Mouse (Mus musculus) hindbrain, embryonic 13.5 days (tissue): Measurements from ENCODE around the gene Pdzk1. TPM values are rescaled to one million over a fixed set of nuclear protein-coding genes. Genes with fewer than 3 reads are reported as not detected.

ENCODE experiments used
- ATAC-seq: fragments of 200-750 bp; cut with Nextera tagmentation; 2 replicates; pipeline ENCODE4 v1.8.0; 2017; ENCODE audit warnings: moderate TSS enrichment; ENCODE audit not compliant: low FRiP score
- H3K27ac ChIP-seq: fragments of 300-500 bp; sonication (generic); 2 replicates; pipeline ENCODE4 v1.5.1; 2015; ENCODE audit warnings: inconsistent platforms, mild to moderate bottlenecking, moderate library complexity
- H3K27me3 ChIP-seq: fragments of 300-500 bp; sonication (generic); 2 replicates; pipeline ENCODE4 v1.6.1; 2015; ENCODE audit warnings: mild to moderate bottlenecking, inconsistent platforms
- H3K36me3 ChIP-seq: fragments of 300-500 bp; sonication (generic); 2 replicates; pipeline ENCODE4 v1.6.1; 2015; ENCODE audit warnings: mild to moderate bottlenecking, inconsistent platforms
- H3K4me1 ChIP-seq: fragments of 300-500 bp; sonication (generic); replicated peaks from 2 replicates; pipeline ENCODE4 v1.6.1; 2015; ENCODE audit warnings: inconsistent platforms
- H3K4me2 ChIP-seq: fragments of 300-500 bp; sonication (generic); 2 replicates; pipeline ENCODE4 v1.6.1; 2015; ENCODE audit warnings: inconsistent platforms, mild to moderate bottlenecking, moderate library complexity
- H3K4me3 ChIP-seq: fragments of 300-500 bp; sonication (generic); 2 replicates; pipeline ENCODE4 v1.5.1; 2015; ENCODE audit warnings: mild to moderate bottlenecking, inconsistent platforms
- H3K9ac ChIP-seq: fragments of 300-500 bp; sonication (generic); 2 replicates; pipeline ENCODE4 v1.6.1; 2015; ENCODE audit warnings: mild to moderate bottlenecking, inconsistent platforms
- H3K9me3 ChIP-seq: fragments of 300-500 bp; sonication (generic); 2 replicates; pipeline ENCODE4 v1.6.1; 2016; ENCODE audit warnings: inconsistent platforms
- WGBS: fragments of 180-500 bp; shearing (Covaris S2); methylation state at CpG from one replicate; pipeline ENCODE4 v1.1.7; 2015; 5-methylcytosine and 5-hydroxymethylcytosine counted together
- polyA plus RNA-seq: library from polyadenylated mRNA; unstranded; fragments of >200 nt; fragmentation: Nextera tagmentation; extraction: Ambion mirVana; gene quantifications from 2 replicates; pipeline ENCODE4 v1.2.1, GENCODE M21; 2015

Gene Pdzk1
- polyA plus RNA-seq: not detected in 2 replicates

- Histone ChIP-seq H3K9ac (no peak within 1 kb of the TSS), H3K36me3 (no peaks in the 10 kb centered on the region), H3K4me1 (no peaks in the 10 kb centered on the region), H3K27ac (no peak within 1 kb of the TSS), H3K27me3 (no peaks in the 10 kb centered on the region), H3K4me2 (no peak within 1 kb of the TSS), H3K4me3 (no peak within 1 kb of the TSS), H3K9me3 (no peaks in the 10 kb centered on the region)
- WGBS: 61% methylated on average over 1 of the region's 1 CpGs
- no peak for ATAC-seq
Measured at GRCm38 (mm10) chr3:96828984-96829383, at the start of gene Pdzk1, which contains the start of gene Cd160. Gene Pdzk1, plus strand, starts transcription at chr3:96829284. Gene Cd160, minus strand, starts transcription at chr3:96829351.

GRCm38 (mm10) chr3:96782236-96782635 lies 46.8 kb upstream of the Pdzk1 start:
- peaks cover 27% of the 10 kb centered on the region for H3K36me3 ChIP-seq
- no peaks in the 10 kb centered on the region for H3K27me3 ChIP-seq
- 67% methylated on average over 8 of the region's 8 CpGs for WGBS
- no peaks in the 10 kb centered on the region for H3K4me1 ChIP-seq
- no peak overlapping the region for H3K9ac ChIP-seq
- H3K27ac ChIP-seq: no peak overlapping the region
- no peak for ATAC-seq
- H3K4me3 ChIP-seq: no peak overlapping the region
- H3K9me3 ChIP-seq: no peaks in the 10 kb centered on the region
- H3K4me2 ChIP-seq: no peak overlapping the region

DNA sequence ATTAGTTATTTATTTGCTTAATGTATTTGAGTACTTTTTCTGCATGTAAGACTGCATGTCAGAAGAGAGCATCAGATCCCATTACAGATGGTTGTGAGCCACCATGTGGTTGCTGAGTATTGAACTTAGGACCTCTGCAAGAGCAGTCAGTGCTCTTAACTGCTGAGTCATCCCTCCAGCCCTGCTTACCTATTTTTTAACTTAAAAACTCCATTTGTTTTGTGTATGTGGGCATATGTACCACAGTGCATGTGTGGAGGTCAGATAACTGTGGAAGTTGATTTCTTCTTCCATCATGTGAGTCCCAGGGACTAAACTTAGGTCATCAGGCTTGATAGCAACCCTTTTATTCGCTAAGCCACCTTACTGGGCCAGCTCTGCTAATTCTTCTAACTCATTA lies 41.3 kb upstream of the Pdzk1 start:
- Histone ChIP-seq H3K27ac (no peak overlapping the region), H3K4me2 (no peak overlapping the region), H3K36me3 (peaks cover 63% of the 10 kb centered on the region), H3K4me3 (no peak overlapping the region), H3K4me1 (no peaks in the 10 kb centered on the region), H3K27me3 (no peaks in the 10 kb centered on the region), H3K9ac (no peak overlapping the region), H3K9me3 (no peaks in the 10 kb centered on the region)
- 89% methylated on average over 1 of the region's 1 CpGs for WGBS
- no peak for ATAC-seq

DNA sequence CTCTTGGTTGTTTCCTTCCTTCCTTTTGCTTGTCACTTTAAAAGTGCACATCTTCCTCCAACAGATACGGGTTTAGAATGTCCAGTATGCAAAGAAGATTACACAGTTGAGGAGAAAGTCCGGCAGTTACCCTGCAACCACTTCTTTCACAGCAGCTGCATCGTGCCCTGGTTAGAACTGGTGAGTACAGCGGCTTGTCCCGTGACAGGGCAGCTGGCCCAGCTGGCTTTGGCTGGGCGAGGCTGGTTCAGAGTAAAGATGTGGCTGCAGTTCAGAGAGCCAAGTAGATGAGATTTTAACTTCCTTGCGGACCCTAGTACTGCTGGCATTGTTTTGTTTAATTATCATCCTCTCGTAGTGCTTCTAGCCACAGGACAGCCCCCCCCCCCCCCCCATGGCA lies 40.6 kb upstream of the Pdzk1 start:
- no peaks in the 10 kb centered on the region for H3K4me1 ChIP-seq
- WGBS: 88% methylated on average over 8 of the region's 8 CpGs
- peaks cover 68% of the 10 kb centered on the region for H3K36me3 ChIP-seq
- no peak for ATAC-seq
- H3K27me3 ChIP-seq: no peaks in the 10 kb centered on the region
- H3K9me3 ChIP-seq: no peaks in the 10 kb centered on the region
- no peak overlapping the region for H3K4me2 ChIP-seq
- no peak overlapping the region for H3K4me3 ChIP-seq
- no peak overlapping the region for H3K27ac ChIP-seq
- no peak overlapping the region for H3K9ac ChIP-seq

DNA sequence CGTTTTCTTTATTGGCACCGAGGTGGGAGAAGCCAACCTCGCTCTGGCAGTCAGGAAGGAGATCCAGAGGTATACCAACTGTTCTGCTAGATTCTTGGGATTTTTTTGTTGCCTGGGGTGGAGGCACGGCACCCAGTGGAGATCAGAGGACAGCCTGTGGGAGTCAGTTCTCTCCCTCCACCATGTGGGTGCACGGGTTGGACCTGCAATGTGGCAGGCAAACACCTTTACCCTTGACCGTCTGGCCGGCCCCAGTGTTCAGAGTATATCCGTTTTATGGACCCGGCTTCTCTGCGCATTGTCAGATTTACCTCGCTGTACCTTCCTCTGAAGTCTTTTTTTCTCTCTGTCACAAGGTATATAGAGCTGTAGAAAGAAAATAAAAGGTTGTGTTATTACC lies 28.8 kb upstream of the Pdzk1 start:
- Histone ChIP-seq H3K4me3 (no peak overlapping the region), H3K27ac (no peak overlapping the region), H3K36me3 (peaks cover 7% of the 10 kb centered on the region), H3K9me3 (no peaks in the 10 kb centered on the region), H3K4me1 (no peaks in the 10 kb centered on the region), H3K4me2 (no peak overlapping the region), H3K27me3 (no peaks in the 10 kb centered on the region), H3K9ac (no peak overlapping the region)
- WGBS: 89% methylated on average over 11 of the region's 11 CpGs
- ATAC-seq: no peak

DNA sequence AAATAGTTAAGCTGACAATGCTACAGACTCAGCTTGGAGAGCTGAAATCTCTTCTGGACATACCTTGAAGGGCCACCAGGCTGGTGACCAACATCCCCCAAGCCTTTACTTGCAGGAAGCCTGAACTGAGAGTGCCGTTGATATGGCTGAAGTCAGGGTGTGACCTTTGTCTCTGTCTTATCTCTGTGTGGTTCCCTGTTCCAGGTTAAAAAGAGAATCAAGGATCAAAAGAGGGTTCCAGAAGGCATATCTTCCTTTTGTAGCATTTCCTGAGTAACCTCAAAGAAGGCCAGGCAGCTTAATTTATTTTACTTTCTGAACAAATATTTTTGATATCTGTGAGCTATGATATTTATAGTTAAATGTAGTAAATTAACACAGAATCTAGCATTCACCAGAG lies 26.9 kb upstream of the Pdzk1 start:
- no peak for ATAC-seq
- peaks cover 6% of the 10 kb centered on the region; the same call in 1 of the 2 replicates for H3K36me3 ChIP-seq
- 75% methylated on average over 1 of the region's 1 CpGs for WGBS

GRCm38 (mm10) chr3:96808136-96808535 lies 20.9 kb upstream of the Pdzk1 start:
- 74% methylated on average over 3 of the region's 3 CpGs for WGBS

More for the DNA sequence above, 26.9 kb upstream of the Pdzk1 start:
- no peak overlapping the region for H3K4me3 ChIP-seq
- no peaks in the 10 kb centered on the region for H3K27me3 ChIP-seq
- H3K9ac ChIP-seq: no peak overlapping the region
- H3K27ac ChIP-seq: no peak overlapping the region
- H3K9me3 ChIP-seq: no peaks in the 10 kb centered on the region
- no peak overlapping the region for H3K4me2 ChIP-seq
- no peaks in the 10 kb centered on the region for H3K4me1 ChIP-seq

GRCm38 (mm10) chr3:96808651-96809050 lies 20.4 kb upstream of the Pdzk1 start:
- no peak overlapping the region for H3K4me3 ChIP-seq
- WGBS: 73% methylated on average over 3 of the region's 3 CpGs
- no peak overlapping the region for H3K9ac ChIP-seq
- H3K36me3 ChIP-seq: peaks cover 6% of the 10 kb centered on the region; the same call in 1 of the 2 replicates
- no peak for ATAC-seq
- H3K4me2 ChIP-seq: no peak overlapping the region
- H3K27ac ChIP-seq: no peak overlapping the region
- H3K4me1 ChIP-seq: 0 out of 2 replicates have a peak, but pooled peaks cover 8% of the 10 kb centered on the region
- H3K27me3 ChIP-seq: no peaks in the 10 kb centered on the region
- no peaks in the 10 kb centered on the region for H3K9me3 ChIP-seq

More at GRCm38 (mm10) chr3:96808136-96808535, 20.9 kb upstream of the Pdzk1 start:
- Histone ChIP-seq H3K4me2 (no peak overlapping the region), H3K9me3 (no peaks in the 10 kb centered on the region), H3K36me3 (peaks cover 6% of the 10 kb centered on the region; the same call in 1 of the 2 replicates), H3K4me1 (0 out of 2 replicates have a peak, but pooled peaks cover 6% of the 10 kb centered on the region), H3K9ac (no peak overlapping the region), H3K4me3 (no peak overlapping the region), H3K27ac (no peak overlapping the region), H3K27me3 (no peaks in the 10 kb centered on the region)
- ATAC-seq: no peak

DNA sequence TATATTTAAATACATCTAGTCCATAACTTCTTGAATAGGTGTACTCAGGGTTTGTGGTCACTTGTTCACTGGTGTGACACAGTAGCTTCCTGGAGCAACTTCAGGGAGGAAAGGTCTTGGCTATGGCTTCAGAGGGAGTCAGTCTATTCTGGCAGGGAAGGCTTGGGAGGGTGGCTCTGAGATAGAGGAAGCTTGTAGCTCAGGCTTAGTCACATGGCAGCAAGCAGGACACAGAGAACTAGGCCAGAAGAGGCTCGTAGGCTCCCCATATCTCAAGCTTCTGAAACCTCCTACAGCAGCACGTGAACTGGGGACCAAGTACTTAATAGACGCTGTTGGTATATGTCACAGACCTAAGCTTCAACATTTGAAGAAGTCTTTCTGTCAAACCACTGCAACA lies 17.9 kb upstream of the Pdzk1 start:
- no peak for ATAC-seq
- Histone ChIP-seq H3K9ac (no peak overlapping the region), H3K9me3 (no peaks in the 10 kb centered on the region), H3K4me2 (no peak overlapping the region), H3K27ac (no peak overlapping the region), H3K27me3 (no peaks in the 10 kb centered on the region), H3K4me3 (no peak overlapping the region), H3K4me1 (0 out of 2 replicates have a peak, but pooled peaks cover 8% of the 10 kb centered on the region), H3K36me3 (no peaks in the 10 kb centered on the region)
- 91% methylated on average over 3 of the region's 3 CpGs for WGBS

GRCm38 (mm10) chr3:96812395-96813091 lies 16.5 kb upstream of the Pdzk1 start:
- ATAC-seq: no peak
- no peak overlapping the region for H3K9ac ChIP-seq

DNA sequence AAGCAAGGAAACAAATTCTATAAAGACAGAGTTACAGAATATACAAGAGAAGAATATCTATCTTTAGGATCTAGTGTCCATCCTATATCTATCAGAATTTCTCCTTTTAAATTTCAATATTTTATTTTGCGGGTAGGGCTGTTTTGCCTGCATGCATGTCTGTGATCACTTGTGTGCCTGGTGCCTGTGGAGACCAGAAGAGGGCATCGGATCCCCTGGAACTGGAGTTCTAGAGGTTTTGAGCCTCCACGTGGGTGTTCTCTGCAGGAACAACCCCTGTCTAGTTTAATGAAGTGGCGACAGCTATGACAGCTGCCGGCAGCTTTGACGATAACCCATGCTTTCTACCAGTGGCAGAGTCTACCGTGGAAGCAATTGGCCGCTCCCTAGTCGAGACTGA lies 16.0 kb upstream of the Pdzk1 start:
- H3K4me3 ChIP-seq: no peak overlapping the region
- H3K4me1 ChIP-seq: 0 out of 2 replicates have a peak, but pooled peaks cover 7% of the 10 kb centered on the region
- no peaks in the 10 kb centered on the region for H3K36me3 ChIP-seq
- H3K27me3 ChIP-seq: no peaks in the 10 kb centered on the region
- H3K27ac ChIP-seq: no peak overlapping the region
- no peak overlapping the region for H3K9ac ChIP-seq
- WGBS: 40% methylated on average over 9 of the region's 9 CpGs
- H3K9me3 ChIP-seq: 0 out of 2 replicates have a peak, but pooled peaks cover 4% of the 10 kb centered on the region
- ATAC-seq: no peak
- H3K4me2 ChIP-seq: 0 out of 2 replicates have a peak overlapping the region, but pooled peaks have one; percentile 13

More at GRCm38 (mm10) chr3:96812395-96813091, 16.5 kb upstream of the Pdzk1 start:
- WGBS: 47% methylated on average over 20 of the region's 20 CpGs
- Histone ChIP-seq H3K27me3 (no peaks in the 10 kb centered on the region), H3K36me3 (no peaks in the 10 kb centered on the region), H3K27ac (no peak overlapping the region), H3K4me3 (no peak overlapping the region), H3K9me3 (0 out of 2 replicates have a peak, but pooled peaks cover 3% of the 10 kb centered on the region), H3K4me1 (0 out of 2 replicates have a peak, but pooled peaks cover 8% of the 10 kb centered on the region), H3K4me2 (peak overlapping the region; percentile 13; the same call in 1 of the 2 replicates)

DNA sequence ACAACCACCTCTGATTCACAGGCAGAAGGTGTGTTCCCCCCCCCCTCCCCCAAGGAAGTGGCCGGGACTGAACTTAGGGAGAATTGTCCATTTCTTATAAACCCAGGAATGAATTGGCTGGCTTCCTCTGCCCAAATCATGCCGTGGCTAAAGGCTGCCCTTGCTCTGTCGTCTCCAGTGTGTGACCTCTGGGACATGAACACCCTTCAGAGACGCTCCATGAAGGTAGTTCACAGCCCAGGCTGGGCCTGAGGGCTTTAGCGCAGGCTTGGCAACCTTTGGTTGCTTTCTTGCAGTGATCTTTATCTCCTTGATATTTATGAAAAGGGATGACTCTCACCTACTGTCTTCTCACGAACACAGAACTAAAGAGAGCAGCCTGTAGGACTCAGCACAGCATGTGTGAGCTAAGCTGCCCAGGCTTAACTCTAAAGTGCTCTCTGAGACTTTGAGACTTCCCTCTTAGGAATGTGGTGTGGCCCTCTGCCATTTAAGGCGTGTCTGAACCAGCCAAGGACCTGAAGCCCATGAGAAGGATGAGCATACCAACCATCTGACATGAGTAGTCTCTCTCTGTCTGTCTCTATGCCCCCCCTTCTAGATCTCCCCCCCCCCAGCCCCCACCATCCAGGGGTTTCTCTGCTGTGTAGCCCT lies 15.4 kb upstream of the Pdzk1 start:
- 69% methylated on average over 7 of the region's 7 CpGs for WGBS
- no peak for ATAC-seq
- H3K9me3 ChIP-seq: 0 out of 2 replicates have a peak, but pooled peaks cover 4% of the 10 kb centered on the region
- H3K4me3 ChIP-seq: no peak overlapping the region
- 0 out of 2 replicates have a peak, but pooled peaks cover 5% of the 10 kb centered on the region for H3K4me1 ChIP-seq
- H3K36me3 ChIP-seq: no peaks in the 10 kb centered on the region
- H3K27ac ChIP-seq: no peak overlapping the region
- H3K9ac ChIP-seq: no peak overlapping the region
- no peak overlapping the region for H3K4me2 ChIP-seq
- no peaks in the 10 kb centered on the region for H3K27me3 ChIP-seq
